ENCODE assay signal across 16 mouse cellular contexts in the genomic region with DNA sequence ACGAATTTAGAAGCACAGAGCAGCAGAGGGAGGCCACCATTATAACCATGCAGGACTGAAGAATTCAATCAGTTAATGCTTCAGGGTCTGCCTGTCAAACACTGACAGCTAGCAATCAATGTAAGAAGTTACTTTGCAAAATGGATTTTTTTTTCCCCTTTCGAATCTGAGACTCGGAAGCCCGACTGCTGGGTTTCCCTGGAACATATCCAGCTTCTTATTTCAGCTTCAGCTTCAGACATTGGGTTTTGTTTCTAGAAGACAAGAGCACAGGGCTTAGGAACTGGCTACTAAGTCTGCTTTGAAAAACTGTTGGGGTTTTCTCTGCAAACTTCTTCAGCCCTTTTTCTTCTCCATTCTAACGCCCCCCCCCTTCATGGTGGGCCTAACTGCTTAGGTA.
DNase-seq lines count a peak whose midpoint lies in the region; ATAC-seq and TF ChIP-seq lines count a peak whose summit lies in the region.
"Had no signal": no experiment of that assay in that cellular context is flagged by ENCODE, and none has a peak within 500 bp of the region (broad histone marks: within the 10 kb centered on the region; RNA-seq: fewer than 3 reads in every experiment).

No protein-coding gene starts in this region.

- H3K4me2 ChIP-seq in kidney, embryonic 14.5 days (replicated peaks; ENCODE audit: low read depth, low read length), result no peak overlapping the region
- H3K4me2 ChIP-seq in forebrain, embryonic 16.5 days (ENCODE audit: low read length), result no peak overlapping the region
- no peak overlapping the region for H3K4me2 ChIP-seq in limb, embryonic 13.5 days (replicated peaks)

- H3K4me1 ChIP-seq in kidney, embryonic 14.5 days (ENCODE audit: control insufficient read depth, insufficient read depth, low read length), result peaks cover 34% of the 10 kb centered on the region
- peaks cover 64% of the 10 kb centered on the region for H3K4me1 ChIP-seq in embryonic facial prominence, embryonic 10.5 days
- peaks cover 25% of the 10 kb centered on the region for H3K4me1 ChIP-seq in forebrain, embryonic 16.5 days (replicated peaks; ENCODE audit: control insufficient read depth, insufficient read depth, low read length)
- peaks cover 32% of the 10 kb centered on the region for H3K4me1 ChIP-seq in limb, embryonic 13.5 days

- ATAC-seq in kidney, embryonic 14.5 days (ENCODE audit: low FRiP score, low TSS enrichment), result no peak
- ATAC-seq in forebrain, embryonic 16.5 days, result peak; percentile 39; the same call in 1 of the 2 replicates
- no peak for ATAC-seq in limb, embryonic 13.5 days (ENCODE audit: low FRiP score, low read depth)

- no peak overlapping the region for H3K4me3 ChIP-seq in kidney, embryonic 14.5 days (ENCODE audit: low read length)
- no peak overlapping the region for H3K4me3 ChIP-seq in embryonic facial prominence, embryonic 10.5 days
- no peak overlapping the region for H3K4me3 ChIP-seq in forebrain, embryonic 16.5 days (replicated peaks; ENCODE audit: low read length)
- H3K4me3 ChIP-seq in limb, embryonic 13.5 days, result no peak overlapping the region
- no peak overlapping the region for H3K4me3 ChIP-seq in left cerebral cortex, adult 2 months
- H3K4me3 ChIP-seq: megakaryocyte, embryonic 14.5 days had no signal

- WGBS in kidney, embryonic 14.5 days, result 52% methylated on average over 5 of the region's 5 CpGs
- 60% methylated on average over 5 of the region's 5 CpGs for WGBS in embryonic facial prominence, embryonic 10.5 days
- WGBS in forebrain, embryonic 16.5 days, result 15% methylated on average over 5 of the region's 5 CpGs
- WGBS in limb, embryonic 13.5 days, result 46% methylated on average over 5 of the region's 5 CpGs

- H3K27me3 ChIP-seq in kidney, embryonic 14.5 days (ENCODE audit: control insufficient read depth, insufficient read depth, low read length), result no peaks in the 10 kb centered on the region
- no peaks in the 10 kb centered on the region for H3K27me3 ChIP-seq in embryonic facial prominence, embryonic 10.5 days (replicated peaks; ENCODE audit: low read depth, poor library complexity, severe bottlenecking)
- H3K27me3 ChIP-seq in forebrain, embryonic 16.5 days (replicated peaks; ENCODE audit: control insufficient read depth, insufficient read depth, low read length), result no peaks in the 10 kb centered on the region
- H3K27me3 ChIP-seq in limb, embryonic 13.5 days, result no peaks in the 10 kb centered on the region
- H3K27me3 ChIP-seq: megakaryocyte, embryonic 14.5 days had no signal

- TF ChIP-seq CTCF in left cerebral cortex, adult 2 months (IDR thresholded peaks at IDR 0.05), result no peak

- H3K9ac ChIP-seq in kidney, embryonic 14.5 days (ENCODE audit: low read depth, low read length), result no peak overlapping the region
- H3K9ac ChIP-seq in forebrain, embryonic 16.5 days (replicated peaks; ENCODE audit: low read depth, low read length), result no peak overlapping the region
- no peak overlapping the region for H3K9ac ChIP-seq in limb, embryonic 13.5 days

- no peaks in the 10 kb centered on the region for H3K36me3 ChIP-seq in kidney, embryonic 14.5 days (ENCODE audit: control insufficient read depth, insufficient read depth, low read length)
- H3K36me3 ChIP-seq in embryonic facial prominence, embryonic 10.5 days (replicated peaks), result peaks cover 9% of the 10 kb centered on the region
- no peaks in the 10 kb centered on the region for H3K36me3 ChIP-seq in forebrain, embryonic 16.5 days (ENCODE audit: control insufficient read depth, insufficient read depth)
- peaks cover 8% of the 10 kb centered on the region; the same call in 1 of the 2 replicates for H3K36me3 ChIP-seq in limb, embryonic 13.5 days

- intact Hi-C loops in left cerebral cortex, adult 2 months (cut with DNase I), result no loop called here
- intact Hi-C loops in left cerebral cortex, postnatal 14 days (cut with DNase I), result no loop called here

- no peak for DNase-seq in kidney, adult 8-10 months
- no peak for DNase-seq in embryonic facial prominence, embryonic 10.5 days (ENCODE audit: low spot score)
- no peak for DNase-seq in cerebellum, postnatal 36 days
- DNase-seq in left cerebral cortex, adult 2 months (ENCODE audit: extremely low spot score in 1 of 2, low spot score in 2 of 2), result no peak
- DNase-seq in left cerebral cortex, postnatal 14 days (ENCODE audit: low spot score in 2 of 2), result no peak
- DNase-seq: adrenal gland, adult 2 months; cerebellum, postnatal 14 days; kidney, adult 11 months; layer of hippocampus, postnatal 36 days; liver; lung, adult 2 months; right cerebral cortex, adult 18-20 months had no signal

- no peaks in the 10 kb centered on the region for H3K9me3 ChIP-seq in kidney, embryonic 14.5 days (ENCODE audit: control insufficient read depth, low read length)
- no peaks in the 10 kb centered on the region for H3K9me3 ChIP-seq in embryonic facial prominence, embryonic 10.5 days
- no peaks in the 10 kb centered on the region for H3K9me3 ChIP-seq in forebrain, embryonic 16.5 days (ENCODE audit: control insufficient read depth, low read length)
- no peaks in the 10 kb centered on the region for H3K9me3 ChIP-seq in limb, embryonic 13.5 days
- H3K9me3 ChIP-seq: megakaryocyte, embryonic 14.5 days had no signal

- peak overlapping the region; percentile 32; the same call in 1 of the 2 replicates for H3K27ac ChIP-seq in kidney, embryonic 14.5 days (ENCODE audit: low read depth, low read length)
- H3K27ac ChIP-seq in embryonic facial prominence, embryonic 10.5 days (replicated peaks), result peak overlapping the region; percentile 78; the same call in 1 of the 2 replicates
- H3K27ac ChIP-seq in forebrain, embryonic 16.5 days (ENCODE audit: low read length), result peak overlapping the region; percentile 5; the same call in 1 of the 2 replicates
- peak overlapping the region; percentile 33 for H3K27ac ChIP-seq in limb, embryonic 13.5 days
- H3K27ac ChIP-seq in left cerebral cortex, adult 2 months, result no peak overlapping the region
